Mouse (Mus musculus): ENCODE measurements around the gene AB124611. TPM values are rescaled to one million over a fixed set of nuclear protein-coding genes. Genes with fewer than 3 reads are reported as not detected.

AB124611 gene
- polyA plus RNA-seq, 1 experiment: 110 TPM

DNA sequence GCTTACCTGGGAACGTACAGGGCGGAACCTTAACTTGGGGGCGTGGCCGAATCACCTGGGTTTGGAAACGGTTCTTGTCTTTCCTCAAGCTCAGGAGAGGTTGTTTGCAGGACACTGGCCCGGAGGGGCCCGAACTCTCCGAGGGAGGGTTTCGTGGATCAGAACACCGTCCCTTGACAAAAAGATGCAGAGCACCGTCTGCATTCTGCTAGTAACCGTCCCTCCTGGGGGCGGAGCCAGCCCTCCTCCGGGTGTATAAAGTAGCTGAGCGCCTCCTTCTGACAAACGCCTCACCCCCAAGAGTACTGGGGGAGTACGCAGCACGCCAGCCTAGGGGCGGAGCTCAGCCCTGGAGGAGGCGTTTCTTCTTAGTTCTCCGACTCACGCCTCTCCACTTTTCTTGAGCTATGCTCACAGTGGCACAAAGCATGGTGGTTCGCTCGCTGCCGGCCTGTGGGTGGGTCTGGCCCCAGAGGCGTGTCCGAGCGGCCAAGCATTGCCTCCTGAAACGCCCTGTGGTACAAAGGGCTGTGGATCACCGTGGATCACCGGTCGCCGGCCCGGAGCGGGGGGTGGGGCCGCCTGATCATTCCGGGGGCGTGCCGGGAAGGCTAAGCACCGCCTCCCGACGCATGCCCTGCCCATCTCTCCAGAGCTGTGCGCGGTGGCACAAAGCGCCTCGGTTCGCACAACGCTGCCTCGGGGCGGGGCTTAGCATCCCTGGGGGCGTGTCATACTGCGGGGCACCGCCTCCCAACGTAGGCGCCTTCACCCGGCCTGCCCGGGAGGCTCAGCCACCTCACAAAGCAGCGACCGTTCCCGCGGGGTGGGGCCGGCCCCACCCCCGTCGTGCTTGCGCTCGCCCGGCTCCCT, 20.2 kb downstream of the AB124611 start:
- peak; percentile 59; the same call in 1 of the 2 replicates for TF ChIP-seq CTCF (IDR thresholded peaks at IDR 0.05; ENCODE audit: control insufficient read depth, insufficient read depth, low read length)
- peak; percentile 22; the same call in 1 of the 2 replicates for TF ChIP-seq POLR2A (IDR thresholded peaks at IDR 0.05; ENCODE audit: borderline replicate concordance, control insufficient read depth, low read depth, low read length)
- H3K27ac ChIP-seq (ENCODE audit: control insufficient read depth, insufficient read depth, low read depth, low read length, poor library complexity): peak overlapping the region; percentile 84
- H3K4me3 ChIP-seq (replicated peaks; ENCODE audit: control insufficient read depth, low read depth, low read length): peak overlapping the region; percentile 96
- no peaks in the 10 kb centered on the region for H3K4me1 ChIP-seq (ENCODE audit: control insufficient read depth, insufficient read depth, low read length)
- WGBS: under 1% methylated on average over 67 of the region's 67 CpGs

DNA sequence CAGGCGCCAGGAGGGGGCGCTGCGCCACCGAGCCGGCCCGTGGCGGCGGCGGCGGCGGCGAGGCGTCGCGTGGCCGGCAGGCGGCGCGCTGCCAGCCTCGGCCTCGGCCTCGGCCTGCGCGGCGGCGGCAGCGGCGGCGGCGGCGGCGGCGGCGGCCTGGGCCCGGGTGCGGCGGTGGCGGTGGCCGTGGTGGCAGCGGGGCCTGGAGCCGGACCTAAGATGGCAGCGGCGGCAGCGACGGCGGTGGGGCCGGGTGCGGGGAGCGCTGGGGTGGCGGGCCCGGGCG, 20.8 kb downstream of the AB124611 start, which contains the start of gene Carm1:
Gene Carm1, plus strand, starts transcription at position 106 of the 286 bp plus-strand sequence.
- H3K4me1 ChIP-seq (ENCODE audit: control insufficient read depth, insufficient read depth, low read length): no peaks in the 10 kb centered on the region
- peak within 1 kb of the TSS; percentile 96 for H3K4me3 ChIP-seq (replicated peaks; ENCODE audit: control insufficient read depth, low read depth, low read length)
- TF ChIP-seq POLR2A (IDR thresholded peaks at IDR 0.05; ENCODE audit: borderline replicate concordance, control insufficient read depth, low read depth, low read length) (no peak), CTCF (IDR thresholded peaks at IDR 0.05; ENCODE audit: control insufficient read depth, insufficient read depth, low read length) (no peak)
- peak within 1 kb of the TSS; percentile 84 for H3K27ac ChIP-seq (ENCODE audit: control insufficient read depth, insufficient read depth, low read depth, low read length, poor library complexity)
- 24% methylated on average over 52 of the region's 52 CpGs for WGBS

DNA sequence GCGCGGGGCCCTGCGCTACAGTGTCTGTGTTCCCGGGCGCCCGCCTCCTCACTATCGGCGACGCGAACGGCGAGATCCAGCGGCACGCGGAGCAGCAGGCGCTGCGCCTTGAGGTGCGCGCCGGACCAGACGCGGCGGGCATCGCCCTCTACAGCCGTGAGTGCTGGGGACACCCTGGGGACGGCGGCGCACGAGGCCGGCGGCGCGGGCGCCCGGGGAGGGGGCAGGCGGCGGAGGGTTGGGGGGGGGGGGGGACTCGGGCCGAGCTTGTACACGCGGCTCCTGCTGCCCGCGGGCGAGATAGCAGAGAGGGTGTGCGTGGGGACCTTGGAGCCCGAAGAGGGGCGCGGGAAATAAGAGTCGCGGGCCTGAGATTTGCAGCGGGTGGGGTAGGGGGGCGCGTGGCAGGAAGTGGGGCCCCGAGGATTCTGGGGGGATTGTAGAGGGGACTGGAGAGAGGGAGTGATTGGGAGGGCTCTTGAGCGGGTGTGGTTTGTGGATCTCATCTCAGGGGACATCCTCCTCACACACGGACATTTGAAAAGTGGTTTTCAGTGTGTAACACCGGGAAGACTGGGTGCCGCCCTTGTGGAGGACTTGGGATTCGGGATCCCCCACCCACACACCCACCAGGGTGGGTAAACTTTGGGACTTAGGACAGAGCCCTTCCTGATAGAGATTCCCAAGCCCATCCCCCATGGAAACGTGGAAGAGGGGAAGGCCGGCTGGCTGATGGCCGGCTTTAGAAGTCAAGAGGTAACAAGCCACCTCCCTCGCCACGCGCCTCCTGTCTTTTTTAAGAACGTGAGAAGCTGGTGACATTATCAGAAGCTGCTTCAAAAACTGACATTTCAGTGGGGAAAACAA, 21.3 kb downstream of the AB124611 start:
- Histone ChIP-seq H3K27ac (ENCODE audit: control insufficient read depth, insufficient read depth, low read depth, low read length, poor library complexity) (peak overlapping the region; percentile 84), H3K4me3 (replicated peaks; ENCODE audit: control insufficient read depth, low read depth, low read length) (peak overlapping the region; percentile 63), H3K4me1 (ENCODE audit: control insufficient read depth, insufficient read depth, low read length) (no peaks in the 10 kb centered on the region)
- WGBS: under 1% methylated on average over 60 of the region's 66 CpGs
- TF ChIP-seq POLR2A (IDR thresholded peaks at IDR 0.05; ENCODE audit: borderline replicate concordance, control insufficient read depth, low read depth, low read length) (no peak), CTCF (IDR thresholded peaks at IDR 0.05; ENCODE audit: control insufficient read depth, insufficient read depth, low read length) (no peak)

DNA sequence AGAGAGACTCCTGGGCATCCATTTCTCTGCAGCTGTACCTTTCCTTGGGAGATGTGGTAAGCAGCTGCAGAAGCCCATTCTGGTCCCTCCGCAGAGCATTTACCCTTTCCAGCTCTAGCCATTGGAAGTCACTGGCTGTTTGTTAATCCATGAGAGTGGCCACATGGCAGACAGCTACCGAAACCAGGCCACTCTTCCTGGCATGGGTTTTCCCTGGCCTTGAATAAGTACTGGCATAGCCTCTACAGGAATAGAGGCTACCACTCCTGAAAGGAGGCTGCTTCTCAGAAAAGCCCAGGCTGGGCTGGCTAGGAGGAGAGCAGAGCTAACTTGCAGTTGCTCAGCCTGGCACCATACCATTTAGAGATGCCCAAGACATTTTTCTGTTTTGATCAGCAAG, 25.1 kb downstream of the AB124611 start:
- TF ChIP-seq CTCF (IDR thresholded peaks at IDR 0.05; ENCODE audit: control insufficient read depth, insufficient read depth, low read length) (no peak), POLR2A (IDR thresholded peaks at IDR 0.05; ENCODE audit: borderline replicate concordance, control insufficient read depth, low read depth, low read length) (no peak)
- Histone ChIP-seq H3K27ac (ENCODE audit: control insufficient read depth, insufficient read depth, low read depth, low read length, poor library complexity) (no peak overlapping the region), H3K4me3 (replicated peaks; ENCODE audit: control insufficient read depth, low read depth, low read length) (no peak overlapping the region), H3K4me1 (ENCODE audit: control insufficient read depth, insufficient read depth, low read length) (peaks cover 2% of the 10 kb centered on the region; the same call in 1 of the 2 replicates)
- 95% methylated on average over 2 of the region's 2 CpGs for WGBS

DNA sequence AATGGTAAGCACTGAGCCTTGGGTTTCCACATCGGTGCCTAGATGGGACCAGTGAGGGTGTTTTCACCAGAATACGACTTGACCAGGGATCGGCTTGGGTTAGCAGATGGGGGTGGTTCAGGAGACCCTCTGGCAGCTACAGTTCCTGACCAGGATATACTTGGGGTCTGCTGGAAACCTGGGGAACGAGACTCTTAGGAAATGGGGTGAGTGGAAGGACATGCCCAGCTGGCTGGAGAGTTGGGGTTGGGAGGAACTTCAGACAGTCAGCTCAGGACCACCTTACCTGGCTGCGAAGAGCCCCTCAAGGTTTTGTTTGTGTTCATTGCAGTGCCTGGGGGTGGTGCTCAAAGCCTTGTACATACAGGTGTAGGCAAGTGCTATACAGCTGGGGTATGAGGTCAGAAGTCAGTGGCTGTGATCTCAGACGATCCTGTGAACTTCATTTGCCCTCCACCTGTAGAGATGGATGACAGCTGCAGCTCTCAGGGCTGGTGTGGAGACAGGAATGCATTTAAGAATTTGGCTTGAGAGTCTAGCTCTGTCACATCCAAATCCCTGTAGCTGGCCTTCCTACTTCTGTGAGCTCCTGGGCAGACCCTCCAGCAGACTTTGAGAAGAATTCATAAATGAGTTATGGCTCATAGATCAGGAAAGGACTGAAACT, 27.8 kb downstream of the AB124611 start:
- H3K4me3 ChIP-seq (replicated peaks; ENCODE audit: control insufficient read depth, low read depth, low read length): no peak overlapping the region
- WGBS: 88% methylated on average over 6 of the region's 6 CpGs
- H3K27ac ChIP-seq (ENCODE audit: control insufficient read depth, insufficient read depth, low read depth, low read length, poor library complexity): no peak overlapping the region
- TF ChIP-seq POLR2A (IDR thresholded peaks at IDR 0.05; ENCODE audit: borderline replicate concordance, control insufficient read depth, low read depth, low read length) (no peak), CTCF (IDR thresholded peaks at IDR 0.05; ENCODE audit: control insufficient read depth, insufficient read depth, low read length) (no peak)
- peaks cover 3% of the 10 kb centered on the region for H3K4me1 ChIP-seq (ENCODE audit: control insufficient read depth, insufficient read depth, low read length)

DNA sequence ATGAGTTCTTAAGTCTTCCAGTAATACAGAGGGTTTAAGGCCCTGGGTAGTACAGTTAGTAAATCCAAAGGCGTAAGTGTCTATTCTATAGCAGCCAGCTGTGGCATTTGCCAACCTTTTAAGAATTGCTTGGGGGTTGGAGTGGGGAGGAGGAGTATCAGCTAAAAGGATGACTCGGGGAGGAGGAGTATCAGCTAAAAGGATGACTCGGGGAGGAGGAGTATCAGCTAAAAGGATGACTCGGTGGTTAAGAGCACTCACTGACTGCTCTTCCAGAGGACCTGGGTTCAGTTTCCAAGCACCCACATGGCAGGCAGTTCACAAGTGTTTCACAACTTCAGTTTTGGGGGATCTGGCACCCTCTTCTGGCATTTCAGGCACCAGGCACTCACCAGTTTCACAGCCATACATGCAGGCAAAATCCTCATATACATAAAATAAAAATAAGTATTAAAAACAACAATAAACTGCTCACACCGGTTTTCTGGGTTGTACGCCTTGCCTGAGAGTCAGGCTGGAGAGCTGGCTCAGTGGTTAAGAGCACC, 29.3 kb downstream of the AB124611 start:
- Histone ChIP-seq H3K4me1 (ENCODE audit: control insufficient read depth, insufficient read depth, low read length) (peaks cover 6% of the 10 kb centered on the region), H3K4me3 (replicated peaks; ENCODE audit: control insufficient read depth, low read depth, low read length) (no peak overlapping the region), H3K27ac (ENCODE audit: control insufficient read depth, insufficient read depth, low read depth, low read length, poor library complexity) (no peak overlapping the region)
- TF ChIP-seq POLR2A (IDR thresholded peaks at IDR 0.05; ENCODE audit: borderline replicate concordance, control insufficient read depth, low read depth, low read length) (no peak), CTCF (IDR thresholded peaks at IDR 0.05; ENCODE audit: control insufficient read depth, insufficient read depth, low read length) (no peak)
- 81% methylated on average over 6 of the region's 6 CpGs for WGBS

DNA sequence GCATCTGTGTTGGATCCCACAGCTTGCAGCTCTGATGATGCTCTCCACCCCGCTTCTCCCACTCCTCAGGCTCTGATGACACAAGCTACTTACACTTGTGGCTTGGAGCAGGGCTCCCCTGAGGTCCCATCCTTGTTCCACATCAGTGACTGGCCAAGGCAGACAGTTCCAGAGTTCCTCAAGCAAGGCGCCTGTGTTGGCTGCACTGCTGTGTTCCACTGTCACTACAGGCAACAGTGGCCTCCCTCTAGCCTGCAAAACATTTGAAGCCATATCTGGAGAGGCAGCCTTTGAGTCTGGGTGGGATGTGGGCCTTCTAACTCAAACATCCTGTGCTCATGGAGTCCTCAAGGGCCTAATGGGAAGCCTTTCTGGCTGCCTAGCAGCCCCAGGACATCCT, 31.0 kb downstream of the AB124611 start:
- peak overlapping the region; percentile 33 for H3K27ac ChIP-seq (ENCODE audit: control insufficient read depth, insufficient read depth, low read depth, low read length, poor library complexity)

More for the DNA sequence above, 31.0 kb downstream of the AB124611 start:
- 81% methylated on average over 2 of the region's 2 CpGs for WGBS
- TF ChIP-seq CTCF (IDR thresholded peaks at IDR 0.05; ENCODE audit: control insufficient read depth, insufficient read depth, low read length): no peak
- TF ChIP-seq POLR2A (IDR thresholded peaks at IDR 0.05; ENCODE audit: borderline replicate concordance, control insufficient read depth, low read depth, low read length): no peak
- no peak overlapping the region for H3K4me3 ChIP-seq (replicated peaks; ENCODE audit: control insufficient read depth, low read depth, low read length)
- peaks cover 6% of the 10 kb centered on the region for H3K4me1 ChIP-seq (ENCODE audit: control insufficient read depth, insufficient read depth, low read length)
